Mouse (Mus musculus): Measurements from ENCODE around the gene Tcaf1. TPM values are rescaled to one million over a fixed set of nuclear protein-coding genes. Genes with fewer than 3 reads are reported as not detected.
A peak's percentile ranks its signal among the peaks of the same experiment; 100 is the strongest.

Tcaf1 gene
- total RNA-seq (2021): 100 to 1,000 TPM; 234 TPM
- long read RNA-seq, experiment 1, full-length matches to known transcripts: 57 of 160 reads
- long read RNA-seq, experiment 1, partial matches to known transcripts: 54 of 160 reads
- long read RNA-seq, experiment 1, other reads (novel, unspliced or antisense): 49 of 160 reads
- long read RNA-seq, experiment 2, full-length matches to known transcripts: 29 of 100 reads
- long read RNA-seq, experiment 2, partial matches to known transcripts: 45 of 100 reads
- long read RNA-seq, experiment 2, other reads (novel, unspliced or antisense): 26 of 100 reads

DNA sequence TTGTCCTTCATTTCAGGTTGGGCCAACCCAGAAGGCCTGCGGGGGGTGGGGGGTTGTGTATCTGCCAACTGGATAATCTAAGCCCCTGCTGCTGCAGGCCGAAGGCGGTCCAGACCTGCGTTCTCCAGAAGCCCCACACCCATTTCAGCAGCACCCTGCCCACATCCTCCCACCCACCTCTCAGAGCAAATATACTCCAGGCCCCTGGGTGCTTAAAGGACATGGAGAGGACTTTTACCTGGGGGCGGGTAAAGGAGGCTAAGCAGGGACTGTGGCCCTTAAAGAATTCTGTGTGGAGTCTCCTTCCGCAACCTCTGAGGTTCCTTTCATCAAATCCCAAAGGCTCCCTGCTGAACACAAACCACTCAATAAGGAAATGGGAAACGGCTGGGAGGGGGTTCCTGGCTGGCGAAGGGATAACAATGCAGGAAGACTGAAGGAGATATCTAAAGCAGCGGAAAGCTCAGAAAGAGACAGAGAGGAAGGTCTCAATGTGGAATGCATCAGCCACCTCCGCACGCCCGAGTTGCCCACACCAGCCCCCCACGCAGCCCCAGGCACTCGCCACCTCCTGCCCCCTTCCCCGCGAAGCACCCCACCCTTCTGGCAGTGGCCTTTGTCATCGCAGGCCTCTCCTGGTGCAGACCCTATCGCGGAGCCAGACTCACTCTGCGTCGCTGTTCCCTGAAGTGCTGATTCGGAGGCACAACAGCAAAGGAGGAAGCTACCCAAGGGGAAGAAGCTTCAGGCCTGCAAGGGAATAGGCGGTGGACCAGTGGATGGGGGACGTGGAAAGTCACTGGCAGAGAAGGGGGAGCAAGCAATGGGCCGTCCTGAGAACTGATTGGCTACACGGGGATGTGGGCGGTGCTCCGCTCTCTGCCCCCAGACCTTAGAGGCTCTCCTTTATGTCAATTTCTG is at the start of gene Tcaf1:
Gene Tcaf1 (minus strand): TSS at position 798 of the 921 bp plus-strand sequence.
- peak; percentile 82 to 90 for DNase-seq (ENCODE audit: low spot score in 2 of 2)

DNA sequence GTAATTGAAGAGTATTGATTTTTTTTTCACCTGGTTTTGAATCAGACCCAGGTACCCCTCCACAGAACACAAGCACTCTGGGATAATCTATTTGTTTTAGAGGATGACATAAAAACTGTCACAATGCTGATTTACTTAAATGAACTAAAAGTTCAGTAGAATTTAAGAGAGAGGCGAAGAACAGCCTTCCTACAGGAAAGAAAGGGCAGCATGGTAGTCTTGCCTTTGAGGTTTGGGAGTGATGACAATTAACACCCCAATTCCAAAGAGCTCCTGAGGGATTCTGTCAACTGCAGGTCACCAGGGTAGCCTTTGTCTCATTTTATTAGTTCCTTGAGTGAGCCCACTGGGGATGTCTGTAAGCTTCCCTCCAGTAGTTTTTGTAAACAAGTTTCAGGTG is 46.2 kb upstream of the Tcaf1 start, which contains the start of gene Olfr38:
Gene Olfr38 (plus strand): TSS at position 301 of the 400 bp plus-strand sequence.
- DNase-seq (ENCODE audit: low spot score in 2 of 2): no peak

DNA sequence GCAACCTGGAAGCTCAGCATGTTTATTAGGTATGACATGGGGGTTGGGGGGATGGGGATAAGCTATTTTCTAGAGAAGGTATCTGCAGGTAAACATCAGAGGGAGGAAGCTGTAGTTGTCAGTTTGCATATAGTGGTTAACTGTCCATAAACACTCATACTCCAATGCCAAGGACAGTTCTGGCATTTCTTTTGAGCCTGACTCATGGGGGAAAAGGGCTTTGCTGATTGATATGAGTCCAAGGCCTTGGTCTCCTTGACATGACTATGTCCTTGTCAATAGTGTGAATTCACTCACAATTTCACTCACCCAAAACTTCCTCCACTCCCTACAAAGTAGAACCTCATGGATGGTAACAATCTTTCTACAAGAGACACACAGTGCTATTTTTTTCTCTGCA is 38.0 kb upstream of the Tcaf1 start:
- no peak for DNase-seq (ENCODE audit: low spot score in 2 of 2)

DNA sequence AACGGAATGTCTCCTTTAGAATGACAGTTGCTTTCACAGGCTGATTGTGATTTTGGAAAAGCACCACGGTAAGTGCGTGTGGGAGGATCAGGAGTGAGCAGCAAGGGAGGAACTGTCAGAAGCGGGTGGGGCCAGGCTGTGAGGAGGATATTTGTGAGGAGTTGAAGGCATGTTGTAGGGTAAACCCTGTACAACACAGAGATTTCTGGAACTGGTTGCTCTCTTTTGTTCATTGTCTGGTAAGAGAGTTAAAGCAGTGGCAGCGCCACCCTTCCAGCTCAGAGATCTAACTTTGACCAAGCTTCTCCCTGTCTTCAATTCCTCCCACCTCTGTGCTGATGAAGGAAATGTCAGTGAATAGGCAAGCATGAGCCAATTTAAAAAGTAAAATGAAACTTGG is 32.4 kb upstream of the Tcaf1 start:
- peak; percentile 1 to 12 for DNase-seq (ENCODE audit: low spot score in 2 of 2)

DNA sequence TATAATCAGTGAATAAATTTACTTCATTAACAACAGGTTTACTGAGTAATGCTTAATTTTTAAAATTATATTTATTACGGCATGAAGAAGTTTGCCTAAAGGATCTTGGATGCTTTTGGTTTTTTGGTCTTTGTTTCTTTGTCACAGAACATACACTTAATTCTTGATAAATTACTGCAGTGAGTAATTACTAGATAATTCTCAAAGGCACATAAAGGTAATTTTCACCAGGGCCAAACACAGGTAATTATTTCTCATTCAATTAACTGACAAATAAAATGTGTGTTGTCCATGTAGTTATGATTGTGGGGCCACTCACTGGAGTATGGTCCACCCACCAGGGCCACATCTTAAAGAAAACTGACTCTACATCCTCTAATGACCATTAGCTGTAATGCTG is 29.2 kb upstream of the Tcaf1 start, which contains the start of gene Olfr453:
Gene Olfr453 (plus strand): TSS at position 301 of the 400 bp plus-strand sequence.
- no peak for DNase-seq (ENCODE audit: low spot score in 2 of 2)

DNA sequence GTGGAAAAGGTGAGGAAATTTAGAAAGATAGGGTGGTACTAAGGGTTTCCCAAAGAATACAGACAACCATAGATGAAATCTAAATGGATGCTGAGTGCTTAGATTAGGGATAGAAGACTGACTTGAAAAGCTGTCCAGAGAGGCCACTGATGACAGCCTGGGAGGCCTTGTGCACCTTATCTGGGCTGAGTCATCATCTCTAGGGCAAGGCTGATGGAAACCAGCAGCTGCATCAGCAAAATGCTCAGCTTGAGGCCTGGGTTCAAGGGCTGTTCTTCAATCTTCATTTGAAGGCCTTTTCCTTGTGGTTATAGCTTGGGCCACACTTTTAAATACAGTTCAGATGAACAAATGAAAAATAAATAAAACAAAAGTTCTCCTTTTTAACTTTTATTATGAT is 8.1 kb upstream of the Tcaf1 start:
- no peak for DNase-seq (ENCODE audit: low spot score in 2 of 2)

DNA sequence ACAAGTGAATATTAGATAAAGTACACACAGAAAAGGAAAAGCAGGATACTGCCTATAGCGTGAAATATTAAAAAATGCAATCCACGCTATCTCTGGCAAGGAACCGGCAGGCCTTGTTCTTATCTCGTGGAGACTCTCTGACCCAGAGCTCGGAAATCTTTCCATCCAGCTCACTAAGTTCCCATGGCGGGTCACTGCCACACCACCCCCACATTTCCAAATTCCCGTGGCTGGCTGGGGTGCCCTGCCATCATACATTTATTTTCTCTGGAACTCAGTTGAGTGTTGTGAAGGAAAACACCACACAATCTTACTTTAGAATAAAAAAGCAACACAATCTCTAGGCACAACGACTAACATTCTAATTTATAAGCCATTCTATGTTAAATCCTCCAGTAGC is 4.8 kb upstream of the Tcaf1 start:
- DNase-seq (ENCODE audit: low spot score in 2 of 2): no peak

DNA sequence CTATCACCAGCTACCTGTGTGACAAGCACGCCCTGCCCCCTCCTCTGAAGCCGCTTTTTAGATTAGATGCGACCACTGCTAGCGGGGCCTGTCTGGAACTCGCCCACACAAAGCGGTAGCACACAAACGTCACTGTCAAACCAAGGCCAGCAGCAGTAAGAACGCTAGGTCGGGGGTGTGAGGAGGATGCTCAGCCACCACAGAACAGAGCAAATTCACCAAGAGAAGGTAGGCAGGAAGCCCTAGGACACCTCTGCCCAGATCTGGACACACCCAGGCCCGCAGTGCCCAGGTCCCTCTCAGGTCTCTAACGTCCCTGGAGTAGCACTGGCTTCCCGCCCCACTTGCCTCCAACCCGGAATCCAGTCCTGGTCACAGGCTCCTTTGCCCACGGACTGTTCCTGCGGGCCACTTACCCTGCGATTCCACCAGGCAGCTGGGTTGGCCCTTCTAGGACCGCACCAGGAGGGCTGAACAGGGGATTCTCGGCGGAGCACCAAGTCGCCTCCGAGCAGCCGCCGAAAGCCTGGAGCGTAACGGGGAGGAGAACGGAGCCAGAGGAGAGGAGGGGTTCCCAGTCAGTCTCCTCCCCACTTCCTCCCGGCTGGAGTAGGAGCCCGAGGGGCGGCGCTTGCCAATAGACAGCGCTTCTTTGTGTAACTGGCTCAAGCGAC is 17.2 kb downstream of the Tcaf1 start:
- DNase-seq (ENCODE audit: low spot score in 2 of 2): peak; percentile 84 to 87

DNA sequence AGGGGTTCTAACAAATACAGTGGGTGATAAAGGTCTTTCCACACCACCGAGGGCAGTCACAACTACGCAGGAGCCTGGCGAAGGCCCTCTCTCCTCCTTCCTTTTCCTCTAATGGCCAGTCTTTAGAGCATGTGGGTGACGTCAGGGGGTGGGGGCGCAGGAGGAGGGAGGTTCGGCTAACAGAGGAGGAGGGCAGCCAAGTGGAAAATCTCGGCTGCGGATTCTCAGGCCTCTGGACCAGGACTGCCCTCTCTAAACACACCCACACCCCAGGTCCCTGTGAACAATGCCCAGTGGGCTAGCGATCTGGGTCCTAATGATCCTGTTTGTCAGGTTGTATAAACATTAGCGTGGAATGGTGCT is 17.8 kb downstream of the Tcaf1 start:
- DNase-seq (ENCODE audit: low spot score in 2 of 2): peak; percentile 74 to 79

DNA sequence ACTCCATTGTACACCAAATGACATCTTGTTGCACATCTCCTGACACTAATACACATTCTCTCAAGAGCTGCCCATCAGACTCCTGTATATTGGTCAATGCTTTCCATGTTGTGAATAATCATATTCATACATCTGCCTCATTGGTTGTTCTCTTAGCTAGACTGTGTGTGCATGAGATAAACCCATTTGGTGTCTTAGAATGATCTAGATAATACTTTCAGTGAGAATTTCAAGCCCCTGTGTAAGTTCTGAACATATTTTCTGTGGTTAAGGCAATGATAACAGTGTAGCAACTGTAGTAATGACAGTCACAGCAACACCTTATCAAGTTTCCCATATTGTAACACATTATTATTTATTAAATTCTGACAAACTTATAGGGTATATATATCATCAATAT is 20.1 kb downstream of the Tcaf1 start:
- DNase-seq (ENCODE audit: low spot score in 2 of 2): no peak

DNA sequence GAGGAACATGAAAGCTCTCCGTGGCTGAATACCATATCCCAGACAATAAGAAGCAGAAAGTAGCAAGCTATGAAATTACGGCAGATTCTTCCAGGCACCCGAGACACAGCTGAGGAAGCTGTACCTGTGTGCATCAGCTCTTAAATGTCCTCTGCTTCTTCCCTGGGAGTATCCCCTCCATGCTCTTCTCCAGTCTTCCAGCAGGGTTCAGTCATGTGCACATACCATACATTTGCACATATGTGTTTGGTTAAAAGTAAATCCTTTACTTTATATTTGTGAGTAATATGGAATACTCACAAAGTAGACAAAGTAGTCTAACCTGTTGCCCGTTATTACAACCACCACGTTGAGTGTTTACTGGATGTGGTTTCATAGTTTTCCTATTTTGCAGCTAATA is 22.0 kb downstream of the Tcaf1 start:
- DNase-seq (ENCODE audit: low spot score in 2 of 2): no peak

DNA sequence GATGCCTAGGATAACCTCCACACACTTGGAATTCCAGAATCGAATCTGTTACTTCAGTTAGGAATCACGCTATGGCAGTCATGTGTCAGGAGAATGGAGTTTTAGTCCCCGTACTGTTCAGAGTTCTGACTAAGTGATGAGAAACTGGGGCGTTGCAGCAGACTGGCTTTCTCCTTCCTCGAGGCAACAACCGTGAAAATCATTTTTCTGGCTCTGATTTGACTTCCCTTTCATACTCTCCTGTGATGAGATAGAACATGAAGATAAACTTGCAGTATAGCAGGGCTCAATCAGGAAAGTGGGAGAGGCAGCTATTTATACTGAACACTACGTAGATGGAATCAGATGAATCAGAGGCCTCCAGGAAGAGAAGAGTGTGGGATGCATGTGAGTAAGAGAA is 29.8 kb downstream of the Tcaf1 start:
- no peak for DNase-seq (ENCODE audit: low spot score in 2 of 2)

DNA sequence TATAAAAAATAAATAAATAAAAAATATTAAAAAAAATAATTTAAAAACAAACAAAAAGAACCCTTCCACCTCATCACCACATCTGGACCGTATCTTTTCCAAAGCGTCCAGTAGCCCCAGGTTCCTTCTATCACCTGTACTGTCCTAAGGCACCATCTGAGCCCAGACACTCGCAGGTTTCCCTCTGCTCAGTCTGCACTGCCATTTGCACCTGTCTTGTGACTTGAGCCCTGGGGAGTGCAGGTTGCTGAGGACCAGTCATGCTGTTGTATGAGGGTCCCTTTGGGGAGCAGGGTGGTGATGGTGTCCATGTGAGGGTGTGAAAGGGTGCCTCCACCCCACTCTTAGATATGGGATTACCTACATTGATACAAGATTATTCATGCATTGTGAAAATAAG is 33.9 kb downstream of the Tcaf1 start:
- DNase-seq (ENCODE audit: low spot score in 2 of 2): no peak

DNA sequence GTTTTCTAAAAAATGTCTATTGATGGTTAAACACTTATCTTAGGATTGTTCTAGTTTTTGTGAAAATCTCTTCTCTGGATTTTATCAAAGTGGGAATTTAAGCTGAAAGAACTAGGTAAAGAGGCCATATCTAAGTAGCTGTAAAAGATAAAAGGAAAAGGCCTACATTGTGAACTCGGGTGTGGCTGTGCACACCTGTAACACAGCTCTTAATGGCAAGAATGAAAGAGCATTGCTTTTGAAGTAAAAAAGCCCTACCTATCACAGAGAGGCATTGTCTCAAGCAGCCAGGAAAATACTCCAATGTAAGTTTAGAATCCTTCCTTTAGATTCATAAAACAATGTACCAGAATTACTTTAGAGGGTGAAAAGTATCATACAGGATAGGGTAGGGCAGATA is 38.1 kb downstream of the Tcaf1 start:
- DNase-seq (ENCODE audit: low spot score in 2 of 2): no peak

DNA sequence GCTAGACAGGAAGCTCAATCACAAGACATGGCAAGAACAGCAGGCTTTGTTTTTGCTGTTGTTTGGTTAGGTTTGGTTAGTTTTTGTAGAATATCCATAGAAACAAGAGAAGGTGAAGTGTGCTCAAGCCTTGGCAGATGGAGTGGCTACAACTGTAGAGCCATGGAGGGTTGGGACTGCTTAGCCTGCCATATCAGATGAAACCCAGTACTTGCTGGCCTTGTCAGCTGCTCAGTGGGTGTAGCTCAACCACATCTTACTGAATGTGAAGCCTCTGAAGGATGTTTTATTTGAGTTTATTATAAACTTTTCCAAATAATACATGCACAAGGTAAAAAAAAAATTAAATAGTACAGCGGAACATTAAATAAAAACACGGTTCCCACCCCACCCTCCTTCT is 42.2 kb downstream of the Tcaf1 start:
- DNase-seq (ENCODE audit: low spot score in 2 of 2): no peak

DNA sequence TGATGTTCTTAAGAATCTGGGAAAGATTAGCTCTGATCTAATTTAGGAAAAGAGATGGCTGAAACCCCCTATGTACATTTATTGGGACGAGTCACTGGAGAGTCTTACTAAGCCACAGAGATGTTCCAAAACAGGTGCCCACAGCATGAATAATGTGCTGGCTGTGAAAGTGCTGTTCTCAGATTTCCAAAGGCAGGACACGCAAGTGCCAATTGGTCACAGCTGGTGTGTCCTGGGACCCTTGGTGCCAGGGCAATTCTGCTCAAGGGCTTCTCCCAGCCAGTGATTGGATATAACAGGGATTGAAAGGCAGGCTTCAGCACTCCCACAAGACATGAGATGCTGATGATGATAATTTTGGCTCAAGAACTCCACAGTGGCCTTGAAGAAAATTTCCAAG is 48.1 kb downstream of the Tcaf1 start:
- DNase-seq (ENCODE audit: low spot score in 2 of 2): no peak

DNA sequence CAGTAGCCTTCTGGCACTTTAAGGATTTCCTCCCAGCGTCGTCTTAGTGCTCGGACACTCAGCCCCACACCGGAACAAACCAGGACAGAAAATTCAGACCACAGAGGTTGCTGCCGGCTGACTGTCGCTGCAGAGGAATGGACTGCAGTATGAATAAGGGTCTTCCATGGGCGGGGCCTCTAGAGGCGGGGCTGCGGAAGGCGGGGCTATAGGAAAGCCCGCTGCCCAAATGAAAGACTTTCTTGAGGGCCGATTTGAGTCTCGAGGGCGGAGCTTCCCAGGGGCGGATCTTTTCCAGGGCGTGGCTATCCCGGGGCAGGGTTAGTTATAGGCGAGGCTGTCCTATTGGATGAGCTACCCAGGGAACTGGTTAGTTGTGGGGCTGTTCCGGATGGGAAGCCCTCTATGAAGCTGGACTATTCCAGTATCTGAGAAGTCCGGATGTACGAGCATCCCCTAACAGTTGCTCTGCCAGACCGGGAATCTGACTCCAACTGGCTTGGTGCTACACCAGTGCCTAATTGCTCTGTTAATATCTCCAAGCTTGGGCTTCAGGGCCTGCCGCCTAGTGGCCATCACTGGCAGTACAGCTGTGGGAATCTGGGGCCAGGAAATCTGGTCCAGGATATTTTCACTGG is 64.9 kb downstream of the Tcaf1 start, which contains the start of gene Tcaf2:
Gene Tcaf2 (minus strand): TSS at position 343 of the 638 bp plus-strand sequence.
- DNase-seq (ENCODE audit: low spot score in 2 of 2): peak; percentile 46 to 69

DNA sequence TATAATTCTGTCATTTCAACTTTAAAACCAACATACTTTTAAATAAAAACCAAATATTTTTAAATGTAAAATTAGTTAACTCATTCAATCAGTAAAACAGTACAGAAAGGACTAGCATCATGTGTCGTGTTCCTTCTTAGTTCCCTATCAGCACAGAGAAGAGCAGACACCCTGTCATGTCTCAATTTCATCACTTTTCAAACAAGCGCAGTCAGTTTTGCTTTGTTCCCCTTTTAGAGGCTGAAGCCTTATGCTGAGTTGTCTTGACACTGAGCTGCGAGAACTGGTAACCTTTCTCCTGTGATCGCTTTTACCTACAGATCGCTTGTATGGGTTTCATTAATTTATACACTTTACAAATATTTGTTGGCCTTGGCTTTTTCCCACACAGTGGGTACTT is 75.5 kb downstream of the Tcaf1 start:
- no peak for DNase-seq (ENCODE audit: low spot score in 2 of 2)

DNA sequence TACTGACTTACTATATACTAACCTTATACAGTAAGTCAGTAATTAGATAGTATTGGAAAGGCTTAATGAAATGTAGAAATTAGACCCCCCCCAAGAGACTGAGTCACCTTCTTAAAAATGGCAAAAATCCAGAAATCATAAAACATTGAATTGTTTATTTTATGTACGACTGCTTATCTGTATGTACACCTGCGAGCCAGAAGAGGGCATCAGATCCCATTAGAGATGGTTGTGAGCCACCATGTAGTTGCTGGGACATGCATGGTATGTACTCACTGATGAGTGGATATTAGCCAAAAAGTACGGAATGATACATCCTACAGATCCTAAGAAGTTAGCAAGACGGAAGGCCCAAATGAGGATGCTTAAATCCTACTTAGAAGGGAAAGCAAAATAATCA is 78.5 kb downstream of the Tcaf1 start:
- DNase-seq (ENCODE audit: low spot score in 2 of 2): no peak

Measured in left cerebral cortex, adult 18-20 months (tissue).